In the genomic region with DNA sequence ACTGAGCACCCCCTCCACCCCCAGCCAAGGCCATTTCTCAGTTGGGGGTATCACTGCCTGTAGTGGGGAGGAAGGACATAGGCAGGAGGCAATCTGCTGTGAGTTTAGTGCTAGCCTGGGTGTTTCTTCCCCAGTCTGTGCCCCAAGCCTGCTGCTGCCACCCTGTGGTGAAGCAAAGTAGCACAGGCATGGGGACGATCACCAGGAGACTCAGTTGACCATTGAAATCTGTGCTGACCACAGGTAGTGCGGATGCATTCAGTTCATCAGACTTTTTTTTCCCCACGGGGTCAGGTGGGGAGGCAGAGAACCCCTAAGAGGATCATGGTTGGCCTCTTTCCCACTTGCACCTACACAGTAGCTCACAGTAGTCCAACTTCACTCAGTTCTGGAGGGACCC, we compare ENCODE assay signal across 8 mouse cellular contexts. TPM values are rescaled to one million over a fixed set of nuclear protein-coding genes. Genes with fewer than 3 reads are reported as not detected.
DNase-seq lines count a peak whose midpoint lies in the region; ATAC-seq and TF ChIP-seq lines count a peak whose summit lies in the region.

No protein-coding gene starts in this region.

- H3K4me2 ChIP-seq in forebrain, embryonic 14.5 days (ENCODE audit: low read length) = no peak overlapping the region
- no peak overlapping the region for H3K4me2 ChIP-seq in liver, embryonic 15.5 days

- DNase-seq in testis, postnatal 14 days (ENCODE audit: low spot score) = no peak
- DNase-seq in brain, embryonic 14.5 days (ENCODE audit: low read depth) = no peak
- DNase-seq in forebrain, embryonic 14.5 days (ENCODE audit: low spot score) = peak; percentile 11
- peak; percentile 40 to 72 for DNase-seq in kidney, adult 8-10 months
- peak; percentile 20 for DNase-seq in retina, postnatal 7 days (ENCODE audit: low read depth, low spot score)
- DNase-seq in urinary bladder, postnatal 14 days (ENCODE audit: low spot score) = peak; percentile 68

- no peak overlapping the region for H3K9ac ChIP-seq in forebrain, embryonic 14.5 days (ENCODE audit: low read length)
- H3K9ac ChIP-seq in liver, embryonic 15.5 days = no peak overlapping the region

- H3K27ac ChIP-seq in testis, adult 2 months (ENCODE audit: control insufficient read depth, insufficient read depth, low read depth, low read length) = no peak overlapping the region
- no peak overlapping the region for H3K27ac ChIP-seq in forebrain, embryonic 14.5 days (ENCODE audit: low read depth, low read length)
- no peak overlapping the region for H3K27ac ChIP-seq in liver, embryonic 15.5 days (replicated peaks)

- TF ChIP-seq CTCF in testis, adult 2 months (IDR thresholded peaks at IDR 0.05; ENCODE audit: control insufficient read depth, insufficient read depth, insufficient replicate concordance, low read depth, low read length) = peak; percentile 90
- peak; percentile 73 for TF ChIP-seq CTCF in brain, embryonic 14.5 days (IDR thresholded peaks at IDR 0.05; ENCODE audit: borderline replicate concordance, extremely low read depth, insufficient read depth, insufficient read length)

- no peaks in the 10 kb centered on the region; the same call in 1 of the 2 replicates for H3K4me1 ChIP-seq in testis, adult 2 months (ENCODE audit: control insufficient read depth, insufficient read depth, low read length)
- H3K4me1 ChIP-seq in forebrain, embryonic 14.5 days (ENCODE audit: control insufficient read depth, insufficient read depth, low read length) = no peaks in the 10 kb centered on the region
- H3K4me1 ChIP-seq in liver, embryonic 15.5 days (replicated peaks) = peaks cover 8% of the 10 kb centered on the region

- H3K9me3 ChIP-seq in forebrain, embryonic 14.5 days (replicated peaks; ENCODE audit: control insufficient read depth, low read length) = no peaks in the 10 kb centered on the region
- H3K9me3 ChIP-seq in liver, embryonic 15.5 days (replicated peaks) = no peaks in the 10 kb centered on the region

- no peak for TF ChIP-seq POLR2A in testis, adult 2 months (IDR thresholded peaks at IDR 0.05; ENCODE audit: control insufficient read depth, low read depth, low read length)
- TF ChIP-seq POLR2A in brain, embryonic 14.5 days (IDR thresholded peaks at IDR 0.05; ENCODE audit: borderline replicate concordance, extremely low read depth, insufficient read depth, insufficient read length, poor library complexity, severe bottlenecking) = no peak

- H3K27me3 ChIP-seq in testis, adult 2 months (ENCODE audit: control insufficient read depth, insufficient read depth, low read length) = no peaks in the 10 kb centered on the region
- no peaks in the 10 kb centered on the region for H3K27me3 ChIP-seq in forebrain, embryonic 14.5 days (replicated peaks; ENCODE audit: control insufficient read depth, insufficient read depth, low read length)
- H3K27me3 ChIP-seq in liver, embryonic 15.5 days = no peaks in the 10 kb centered on the region

- ATAC-seq in forebrain, embryonic 14.5 days = no peak
- 0 out of 2 replicates have a peak, but pooled peaks have one; percentile 16 for ATAC-seq in liver, embryonic 15.5 days (ENCODE audit: insufficient read depth)

- H3K4me3 ChIP-seq in testis, adult 2 months (ENCODE audit: control insufficient read depth, low read depth, low read length) = no peak overlapping the region
- H3K4me3 ChIP-seq in forebrain, embryonic 14.5 days (ENCODE audit: low read depth, low read length) = no peak overlapping the region
- H3K4me3 ChIP-seq in liver, embryonic 15.5 days (replicated peaks) = no peak overlapping the region

- H3K36me3 ChIP-seq in testis, adult 2 months (ENCODE audit: control insufficient read depth, insufficient read depth, low read length) = peaks cover 2% of the 10 kb centered on the region; the same call in 1 of the 2 replicates
- peaks cover 59% of the 10 kb centered on the region for H3K36me3 ChIP-seq in forebrain, embryonic 14.5 days (ENCODE audit: control insufficient read depth, insufficient read depth, low read length)
- H3K36me3 ChIP-seq in liver, embryonic 15.5 days (replicated peaks) = peaks cover 58% of the 10 kb centered on the region

- 60% methylated on average over 3 of the region's 3 CpGs for WGBS in forebrain, embryonic 14.5 days
- 23% methylated on average over 3 of the region's 3 CpGs for WGBS in liver, embryonic 15.5 days (ENCODE audit: insufficient replicate concordance)

RNA-seq across cellular contexts. Expression of gene Lat2, which starts 2.2 kb away (rescaled TPM):
- polyA plus RNA-seq in testis, adult 2 months (2012; rRNA removed) = 8.0 and 8.3 TPM in 2 replicates
- polyA plus RNA-seq in brain, embryonic 14.5 days (2012; rRNA removed) = 5.9 and 6.4 TPM in 2 replicates
- polyA plus RNA-seq in forebrain, embryonic 14.5 days (2014; fragmentation: Nextera tagmentation; extraction: Ambion mirVana) = 0.99 and 1.6 TPM in 2 replicates
- 2.2 and 2.6 TPM in 2 replicates for polyA plus RNA-seq in liver, embryonic 15.5 days (2015; fragmentation: Nextera tagmentation; extraction: Ambion mirVana)

RNA-seq across cellular contexts. Expression of gene Eif4h, which starts 22.2 kb away (rescaled TPM):
- 177 and 183 TPM in 2 replicates for polyA plus RNA-seq in testis, adult 2 months (2012; rRNA removed)
- 313 and 339 TPM in 2 replicates for polyA plus RNA-seq in brain, embryonic 14.5 days (2012; rRNA removed)
- polyA plus RNA-seq in forebrain, embryonic 14.5 days (2014; fragmentation: Nextera tagmentation; extraction: Ambion mirVana) = 402 and 418 TPM in 2 replicates
- polyA plus RNA-seq in liver, embryonic 15.5 days (2015; fragmentation: Nextera tagmentation; extraction: Ambion mirVana) = 171 and 194 TPM in 2 replicates

RNA-seq across cellular contexts. Expression of gene Rfc2, which starts 35.9 kb away (rescaled TPM):
- 304 and 310 TPM in 2 replicates for polyA plus RNA-seq in testis, adult 2 months (2012; rRNA removed)
- polyA plus RNA-seq in brain, embryonic 14.5 days (2012; rRNA removed) = 192 and 242 TPM in 2 replicates
- 240 and 256 TPM in 2 replicates for polyA plus RNA-seq in forebrain, embryonic 14.5 days (2014; fragmentation: Nextera tagmentation; extraction: Ambion mirVana)
- 157 and 158 TPM in 2 replicates for polyA plus RNA-seq in liver, embryonic 15.5 days (2015; fragmentation: Nextera tagmentation; extraction: Ambion mirVana)

RNA-seq across cellular contexts. Expression of gene Syna, which starts 57.1 kb away (rescaled TPM):
- 0.27 and 0.43 TPM in 2 replicates for polyA plus RNA-seq in testis, adult 2 months (2012; rRNA removed)
- 0.04 and 0.06 TPM in 2 replicates for polyA plus RNA-seq in brain, embryonic 14.5 days (2012; rRNA removed)
- 0.10 TPM in 1 of 2 replicates, not detected in the other for polyA plus RNA-seq in forebrain, embryonic 14.5 days (2014; fragmentation: Nextera tagmentation; extraction: Ambion mirVana)
- not detected in 2 replicates for polyA plus RNA-seq in liver, embryonic 15.5 days (2015; fragmentation: Nextera tagmentation; extraction: Ambion mirVana)

Comparison
In these comparisons a context has a peak if more than half of its experiments do, and no peak if none do; other contexts are left out.
1. DNase-seq: peak in forebrain, embryonic 14.5 days (single experiment), kidney, adult 8-10 months (2 of 2), retina, postnatal 7 days (single experiment) and urinary bladder, postnatal 14 days (single experiment); none in testis, postnatal 14 days (single experiment) and brain, embryonic 14.5 days (single experiment).